Mouse (Mus musculus): ENCODE data around the gene Flot1.
"Not testable (repeated sequence)": the region's sequence is repeated elsewhere in the genome, so short reads cannot be mapped to it uniquely, and the experiment has no call there.

Gene Flot1

DNA sequence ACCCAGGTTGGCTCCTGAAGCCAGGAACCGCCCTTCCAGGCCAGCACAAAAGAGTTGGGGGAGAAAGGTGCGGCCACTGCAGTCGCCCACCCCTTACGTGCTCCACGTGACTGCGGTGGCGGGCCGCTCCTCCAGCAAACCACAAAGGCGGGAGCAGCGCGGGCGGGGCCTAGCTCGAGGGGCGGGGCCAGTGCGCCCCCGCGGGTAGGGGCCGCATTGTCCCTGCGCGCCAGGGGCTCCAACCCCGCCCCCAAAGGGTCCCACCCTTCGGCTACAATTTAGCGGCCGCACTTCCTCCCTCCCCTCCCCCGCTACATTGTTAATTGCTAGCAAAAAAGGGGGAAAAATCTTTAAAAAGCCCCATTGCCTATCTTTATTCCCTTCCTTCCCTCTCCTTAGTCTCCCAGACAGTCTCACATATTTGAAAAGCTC lies 14.0 kb downstream of the Flot1 start:
- peak; percentile 67 for DNase-seq (ENCODE audit: low read depth, low spot score)
- Histone ChIP-seq H3K36me3 (ENCODE audit: control insufficient read depth, insufficient read depth, low read length, poor library complexity, severe bottlenecking) (peaks cover 15% of the 10 kb centered on the region), H3K27me3 (ENCODE audit: control insufficient read depth, insufficient read depth, low read length, poor library complexity, severe bottlenecking) (no peaks in the 10 kb centered on the region)

DNA sequence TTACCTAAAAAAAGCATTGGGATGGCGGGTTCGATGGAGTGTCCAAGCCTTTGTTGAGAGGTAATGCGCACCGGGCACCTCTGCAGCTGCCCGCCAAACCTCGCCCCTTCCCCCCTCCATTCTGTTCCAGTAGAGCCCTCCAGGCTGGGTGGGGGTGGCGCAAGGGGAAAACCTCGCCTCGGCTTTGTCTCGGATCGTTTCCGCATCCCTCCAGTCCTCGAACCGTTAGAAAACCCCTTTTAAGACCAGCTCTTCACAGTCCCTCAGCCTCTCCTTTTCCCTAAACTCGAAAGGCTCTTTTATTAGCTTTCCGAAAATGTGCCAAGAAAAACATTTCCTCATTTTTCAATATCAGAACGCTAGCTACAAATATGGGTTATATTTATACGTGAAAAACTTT lies 14.5 kb downstream of the Flot1 start:
- peak; percentile 46 for DNase-seq (ENCODE audit: low read depth, low spot score)
- H3K36me3 ChIP-seq (ENCODE audit: control insufficient read depth, insufficient read depth, low read length, poor library complexity, severe bottlenecking) = peaks cover 15% of the 10 kb centered on the region
- H3K27me3 ChIP-seq (ENCODE audit: control insufficient read depth, insufficient read depth, low read length, poor library complexity, severe bottlenecking) = no peaks in the 10 kb centered on the region

DNA sequence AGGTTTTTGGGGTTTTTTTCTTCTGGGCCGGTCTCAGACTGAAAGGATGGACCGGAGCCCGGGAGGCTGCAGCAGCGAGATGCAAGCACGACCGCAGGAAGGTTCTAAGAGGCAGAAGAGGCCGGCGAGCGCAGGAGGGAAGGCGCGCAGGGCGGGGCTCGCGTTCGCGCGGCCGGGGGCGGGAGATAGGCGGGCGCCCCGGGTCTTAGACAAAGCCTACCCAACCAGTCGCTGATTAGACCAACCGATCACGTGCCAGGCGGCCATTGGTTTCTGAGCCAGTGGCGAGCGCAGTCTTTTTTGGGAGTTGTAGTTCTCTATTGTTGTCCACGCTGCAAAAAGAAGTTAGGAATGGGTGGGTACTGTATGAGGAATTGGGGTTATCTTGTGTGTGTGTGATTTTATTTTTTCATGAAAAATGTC lies 15.1 kb downstream of the Flot1 start, which contains the start of gene Tubb5:
Gene Tubb5, minus strand, starts transcription at position 185 of the 423 bp plus-strand sequence.
- H3K36me3 ChIP-seq (ENCODE audit: control insufficient read depth, insufficient read depth, low read length, poor library complexity, severe bottlenecking) = peaks cover 13% of the 10 kb centered on the region
- no peaks in the 10 kb centered on the region for H3K27me3 ChIP-seq (ENCODE audit: control insufficient read depth, insufficient read depth, low read length, poor library complexity, severe bottlenecking)
- peak; percentile 92 for DNase-seq (ENCODE audit: low read depth, low spot score)

DNA sequence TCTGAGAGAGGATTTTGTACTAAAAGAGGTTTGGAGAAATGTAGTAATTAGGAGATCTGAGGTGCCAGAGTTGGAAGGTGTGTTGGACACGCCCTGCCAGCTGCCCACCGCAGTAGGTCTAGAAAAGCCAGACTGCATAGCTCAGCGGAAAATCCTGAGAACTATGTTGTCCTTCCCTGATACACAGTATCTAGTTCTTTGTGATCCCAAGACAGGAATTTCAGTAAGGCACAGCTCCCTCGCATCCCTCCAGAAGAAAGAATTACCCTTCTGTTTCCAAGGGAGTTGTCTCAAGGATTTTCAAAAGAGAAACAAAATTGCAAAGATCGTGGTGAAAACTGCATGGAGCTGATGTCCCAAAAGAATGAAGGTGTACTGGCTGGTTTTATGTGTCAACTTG lies 15.5 kb downstream of the Flot1 start:
- no peak for DNase-seq (ENCODE audit: low read depth, low spot score)
- Histone ChIP-seq H3K36me3 (ENCODE audit: control insufficient read depth, insufficient read depth, low read length, poor library complexity, severe bottlenecking) (peaks cover 12% of the 10 kb centered on the region), H3K27me3 (ENCODE audit: control insufficient read depth, insufficient read depth, low read length, poor library complexity, severe bottlenecking) (no peaks in the 10 kb centered on the region)

DNA sequence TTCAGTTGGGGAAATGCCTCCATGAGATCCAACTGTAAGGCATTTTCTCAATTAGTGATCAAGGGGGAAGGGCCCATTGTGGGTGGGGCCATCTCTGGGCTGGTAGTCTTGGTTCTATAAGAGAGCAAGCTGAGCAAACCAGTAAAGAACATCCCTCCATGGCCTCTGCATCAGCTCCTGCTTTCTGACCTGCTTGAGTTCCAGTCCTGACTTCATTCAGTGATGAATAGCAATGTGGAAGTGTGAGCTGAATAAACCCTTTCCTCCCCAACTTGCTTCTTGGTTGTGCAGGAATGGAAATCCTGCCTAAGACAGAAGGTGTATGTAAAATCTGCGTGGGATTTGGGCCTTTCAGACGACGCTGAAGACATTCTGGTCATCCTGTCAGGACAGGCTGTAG lies 16.0 kb downstream of the Flot1 start:
- not testable (repeated sequence) for H3K27me3 ChIP-seq (ENCODE audit: control insufficient read depth, insufficient read depth, low read length, poor library complexity, severe bottlenecking); DNase-seq (ENCODE audit: low read depth, low spot score)
- peaks cover 10% of the 10 kb centered on the region for H3K36me3 ChIP-seq (ENCODE audit: control insufficient read depth, insufficient read depth, low read length, poor library complexity, severe bottlenecking)

DNA sequence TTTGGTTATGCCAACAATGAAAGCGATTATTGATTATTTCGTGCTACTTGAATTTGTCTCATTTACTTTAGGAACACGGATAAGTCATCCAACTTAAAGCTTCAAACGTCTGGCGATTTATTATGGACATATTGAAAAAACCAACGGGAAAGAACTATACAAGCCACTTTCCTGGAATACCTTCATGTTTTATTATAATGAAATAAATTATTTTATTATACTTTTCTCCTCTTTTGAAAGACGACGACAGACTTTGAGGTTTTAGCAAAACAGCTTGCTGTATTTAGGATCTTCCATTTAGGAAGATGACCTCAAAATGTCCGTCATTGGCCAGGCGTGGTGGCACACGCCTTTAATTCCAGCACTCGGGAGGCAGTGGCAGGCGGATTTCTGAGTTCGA lies 17.5 kb downstream of the Flot1 start:
- Histone ChIP-seq H3K27me3 (ENCODE audit: control insufficient read depth, insufficient read depth, low read length, poor library complexity, severe bottlenecking) (no peaks in the 10 kb centered on the region), H3K36me3 (ENCODE audit: control insufficient read depth, insufficient read depth, low read length, poor library complexity, severe bottlenecking) (peaks cover 9% of the 10 kb centered on the region)
- DNase-seq (ENCODE audit: low read depth, low spot score) = no peak

DNA sequence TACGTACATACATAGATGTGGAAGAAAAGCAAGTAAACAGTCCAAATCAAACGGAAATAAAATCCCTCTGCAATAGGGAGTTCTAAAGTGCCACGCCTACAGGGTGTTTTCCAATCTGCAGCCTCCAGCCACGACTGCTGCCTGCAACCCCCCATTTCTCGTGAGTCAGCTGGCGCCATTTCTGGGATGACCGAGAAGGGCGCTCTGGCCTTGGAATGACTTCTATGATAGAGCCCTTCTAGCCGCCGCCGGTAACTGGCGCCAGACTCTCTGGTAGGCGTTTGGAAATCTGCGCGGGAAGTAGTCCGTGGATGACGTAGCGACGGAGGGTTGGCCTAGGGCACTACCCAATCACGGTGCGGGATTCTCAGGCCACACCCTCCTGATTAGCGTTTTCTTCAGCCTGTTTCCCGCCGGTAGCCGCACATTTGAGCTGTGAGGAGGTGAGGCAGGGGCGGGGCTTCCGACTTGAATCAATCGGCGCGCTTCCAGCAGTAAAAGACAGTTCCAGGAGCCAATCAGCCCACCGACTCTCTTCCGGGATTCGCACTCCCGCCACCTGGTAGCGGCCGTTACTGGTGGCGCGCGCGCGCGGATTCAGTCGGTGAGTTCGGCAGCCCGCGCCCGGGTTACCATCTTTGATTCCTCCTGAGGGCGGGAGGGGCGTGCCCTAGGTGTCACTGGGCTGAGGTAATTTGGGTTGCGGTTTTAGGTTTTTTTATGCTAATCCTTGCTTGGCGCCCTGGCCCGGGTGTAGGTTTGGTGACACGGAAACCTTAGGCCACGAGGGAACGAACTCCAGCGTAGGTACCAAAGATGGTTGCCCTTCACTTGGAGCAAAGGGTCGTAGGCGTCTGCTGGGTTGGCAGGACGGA lies 18.3 kb downstream of the Flot1 start, which contains the start of gene Mdc1:
Gene Mdc1, plus strand, starts transcription at position 440 of the 875 bp plus-strand sequence.
- peaks cover 11% of the 10 kb centered on the region for H3K36me3 ChIP-seq (ENCODE audit: control insufficient read depth, insufficient read depth, low read length, poor library complexity, severe bottlenecking)
- peak; percentile 100 for DNase-seq (ENCODE audit: low read depth, low spot score)
- H3K27me3 ChIP-seq (ENCODE audit: control insufficient read depth, insufficient read depth, low read length, poor library complexity, severe bottlenecking) = no peaks in the 10 kb centered on the region

DNA sequence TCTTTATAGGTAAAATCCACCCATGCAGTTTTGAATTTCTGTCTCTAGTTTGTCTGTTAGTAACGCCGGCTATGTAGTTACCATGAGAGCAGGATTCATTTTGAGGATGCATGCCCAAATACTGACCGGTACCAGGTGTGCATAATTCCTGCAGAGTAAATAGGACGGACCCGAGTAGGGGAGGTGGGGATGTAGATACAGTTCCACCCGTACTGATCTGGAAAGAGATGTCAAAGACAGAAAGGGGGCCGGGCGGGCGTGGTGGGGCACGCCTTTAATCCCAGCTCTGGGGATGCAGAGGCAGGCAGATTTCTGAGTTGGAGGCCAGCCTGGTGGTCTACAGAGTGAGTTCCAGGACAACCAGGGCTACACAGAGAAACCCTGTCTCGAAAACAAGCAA lies 19.0 kb downstream of the Flot1 start:
- Histone ChIP-seq H3K36me3 (ENCODE audit: control insufficient read depth, insufficient read depth, low read length, poor library complexity, severe bottlenecking) (peaks cover 11% of the 10 kb centered on the region), H3K27me3 (ENCODE audit: control insufficient read depth, insufficient read depth, low read length, poor library complexity, severe bottlenecking) (no peaks in the 10 kb centered on the region)
- no peak for DNase-seq (ENCODE audit: low read depth, low spot score)

DNA sequence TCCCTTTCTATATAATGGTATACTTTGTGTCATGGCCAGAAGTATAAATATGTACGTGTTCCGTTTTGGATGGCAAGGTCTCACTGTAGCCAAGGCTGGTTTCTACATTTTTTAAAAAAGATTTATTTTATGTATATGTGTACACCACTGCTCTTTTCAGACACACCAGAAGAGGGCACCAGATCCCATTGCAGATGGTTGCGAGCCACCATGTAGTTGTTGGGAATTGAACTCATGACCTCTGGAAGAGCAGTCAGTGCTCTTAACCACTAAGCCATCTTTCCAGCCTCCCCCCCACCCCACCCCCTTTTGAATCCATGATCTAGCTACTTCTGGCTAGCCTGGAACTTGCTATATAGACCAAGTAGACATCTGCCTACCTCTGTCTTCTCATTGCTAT lies 20.5 kb downstream of the Flot1 start:
- Histone ChIP-seq H3K27me3 (ENCODE audit: control insufficient read depth, insufficient read depth, low read length, poor library complexity, severe bottlenecking) (no peaks in the 10 kb centered on the region), H3K36me3 (ENCODE audit: control insufficient read depth, insufficient read depth, low read length, poor library complexity, severe bottlenecking) (peaks cover 11% of the 10 kb centered on the region)
- peak; percentile 29 for DNase-seq (ENCODE audit: low read depth, low spot score)

DNA sequence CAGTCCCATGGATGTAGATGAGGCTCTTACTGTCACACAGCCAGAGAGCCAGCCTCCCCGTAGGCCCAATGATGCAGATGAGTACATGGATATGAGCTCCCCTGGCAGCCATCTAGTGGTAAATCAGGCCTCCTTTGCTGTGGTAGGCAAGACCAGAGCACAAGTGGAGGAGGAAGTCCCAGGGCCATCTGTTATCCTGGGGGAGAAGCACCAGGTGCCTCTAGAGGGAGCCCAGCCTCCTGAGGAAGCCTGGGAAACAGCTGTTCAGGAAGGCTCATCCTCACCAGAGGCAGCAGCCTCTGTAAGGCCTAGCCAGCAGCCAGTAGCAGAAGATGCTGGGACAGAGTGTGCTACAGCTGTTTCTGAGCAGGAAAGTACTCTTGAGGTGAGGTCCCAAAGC lies 25.1 kb downstream of the Flot1 start:
- Histone ChIP-seq H3K36me3 (ENCODE audit: control insufficient read depth, insufficient read depth, low read length, poor library complexity, severe bottlenecking) (peaks cover 18% of the 10 kb centered on the region), H3K27me3 (ENCODE audit: control insufficient read depth, insufficient read depth, low read length, poor library complexity, severe bottlenecking) (no peaks in the 10 kb centered on the region)
- DNase-seq (ENCODE audit: low read depth, low spot score) = no peak

DNA sequence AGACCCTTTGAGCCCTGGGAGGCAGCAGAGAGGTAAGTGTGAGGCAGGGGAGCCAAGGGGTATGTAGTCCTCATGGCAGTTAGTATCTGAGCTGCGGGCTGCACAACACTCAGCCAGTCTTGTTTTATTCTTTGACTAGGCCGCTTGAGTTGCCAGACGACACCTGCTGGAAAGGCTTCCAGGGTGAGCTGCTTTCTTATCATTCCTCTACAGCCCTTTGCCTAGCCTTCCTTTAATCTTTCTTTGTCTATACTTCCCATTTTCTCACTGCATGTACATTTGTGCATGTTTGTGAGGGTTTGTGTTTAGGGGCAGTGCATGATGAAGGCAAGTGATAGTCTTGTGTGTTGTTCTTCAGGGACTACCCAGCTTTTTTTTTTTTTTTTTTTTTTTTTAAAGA lies 27.9 kb downstream of the Flot1 start:
- no peak for DNase-seq (ENCODE audit: low read depth, low spot score)
- no peaks in the 10 kb centered on the region for H3K27me3 ChIP-seq (ENCODE audit: control insufficient read depth, insufficient read depth, low read length, poor library complexity, severe bottlenecking)

DNA sequence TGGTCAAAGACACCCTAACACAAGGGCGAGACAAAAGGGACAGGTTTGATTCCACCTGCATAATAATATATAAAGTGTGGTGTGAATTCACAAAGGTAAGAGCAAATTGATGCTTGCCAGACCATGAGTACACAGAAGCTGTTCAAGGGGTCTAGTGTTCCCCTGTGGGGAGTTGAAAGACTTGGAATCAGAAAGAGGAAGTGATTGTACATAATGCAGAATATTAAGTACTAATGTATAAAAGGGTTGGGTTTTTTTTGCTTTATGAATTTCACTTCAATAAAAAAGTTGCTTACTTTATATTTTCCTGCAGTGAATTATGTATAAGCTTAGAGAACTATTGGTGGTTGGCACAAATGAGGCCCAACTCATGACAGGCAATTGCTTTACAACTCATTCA lies 36.3 kb downstream of the Flot1 start:
- DNase-seq (ENCODE audit: low read depth, low spot score) = no peak
- H3K27me3 ChIP-seq (ENCODE audit: control insufficient read depth, insufficient read depth, low read length, poor library complexity, severe bottlenecking) = no peaks in the 10 kb centered on the region
- H3K36me3 ChIP-seq (ENCODE audit: control insufficient read depth, insufficient read depth, low read length, poor library complexity, severe bottlenecking) = peaks cover 2% of the 10 kb centered on the region; the same call in 1 of the 2 replicates

More for the DNA sequence above, 27.9 kb downstream of the Flot1 start:
- H3K36me3 ChIP-seq (ENCODE audit: control insufficient read depth, insufficient read depth, low read length, poor library complexity, severe bottlenecking) = peaks cover 13% of the 10 kb centered on the region

DNA sequence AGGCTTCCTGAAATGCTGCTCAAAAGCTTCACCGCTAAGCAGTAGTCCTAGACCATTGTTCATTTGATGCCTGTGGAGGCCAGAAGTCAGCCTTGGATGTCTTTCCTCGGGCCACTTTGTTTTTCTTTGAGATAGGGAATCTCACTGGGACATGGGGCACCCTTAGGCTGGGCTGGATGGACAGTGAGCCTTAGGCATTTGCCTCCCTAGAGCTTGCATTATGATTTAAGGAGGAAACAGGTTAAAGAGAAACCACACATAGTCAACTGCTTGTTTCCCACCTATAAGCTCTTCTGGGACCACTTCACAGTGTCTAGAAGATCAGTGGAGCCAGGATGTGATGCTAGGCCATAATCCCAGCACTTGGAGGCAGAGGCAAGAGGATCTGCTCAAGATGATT lies 36.8 kb downstream of the Flot1 start:
- no peaks in the 10 kb centered on the region; the same call in 1 of the 2 replicates for H3K36me3 ChIP-seq (ENCODE audit: control insufficient read depth, insufficient read depth, low read length, poor library complexity, severe bottlenecking)
- no peaks in the 10 kb centered on the region for H3K27me3 ChIP-seq (ENCODE audit: control insufficient read depth, insufficient read depth, low read length, poor library complexity, severe bottlenecking)
- DNase-seq (ENCODE audit: low read depth, low spot score) = no peak

DNA sequence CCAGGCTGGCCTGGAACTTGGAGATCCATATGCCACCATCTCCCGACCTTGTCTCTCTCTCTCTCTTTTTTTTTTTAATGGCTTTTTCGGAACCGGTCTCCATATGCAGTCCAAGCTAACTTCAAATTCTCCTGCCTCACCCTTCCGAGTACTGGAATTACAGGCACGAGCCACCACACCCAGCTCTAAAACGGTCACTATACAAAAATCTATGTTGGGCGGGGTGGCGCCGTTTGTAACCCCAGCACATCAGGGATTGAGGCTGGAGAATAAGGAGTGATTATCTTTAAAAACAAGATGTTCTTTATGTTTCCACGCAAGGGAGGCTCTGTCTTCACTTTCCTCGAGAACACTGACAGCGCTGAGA lies 37.8 kb downstream of the Flot1 start:
- Histone ChIP-seq H3K36me3 (ENCODE audit: control insufficient read depth, insufficient read depth, low read length, poor library complexity, severe bottlenecking) (no peaks in the 10 kb centered on the region; the same call in 1 of the 2 replicates), H3K27me3 (ENCODE audit: control insufficient read depth, insufficient read depth, low read length, poor library complexity, severe bottlenecking) (no peaks in the 10 kb centered on the region)
- DNase-seq (ENCODE audit: low read depth, low spot score) = no peak

DNA sequence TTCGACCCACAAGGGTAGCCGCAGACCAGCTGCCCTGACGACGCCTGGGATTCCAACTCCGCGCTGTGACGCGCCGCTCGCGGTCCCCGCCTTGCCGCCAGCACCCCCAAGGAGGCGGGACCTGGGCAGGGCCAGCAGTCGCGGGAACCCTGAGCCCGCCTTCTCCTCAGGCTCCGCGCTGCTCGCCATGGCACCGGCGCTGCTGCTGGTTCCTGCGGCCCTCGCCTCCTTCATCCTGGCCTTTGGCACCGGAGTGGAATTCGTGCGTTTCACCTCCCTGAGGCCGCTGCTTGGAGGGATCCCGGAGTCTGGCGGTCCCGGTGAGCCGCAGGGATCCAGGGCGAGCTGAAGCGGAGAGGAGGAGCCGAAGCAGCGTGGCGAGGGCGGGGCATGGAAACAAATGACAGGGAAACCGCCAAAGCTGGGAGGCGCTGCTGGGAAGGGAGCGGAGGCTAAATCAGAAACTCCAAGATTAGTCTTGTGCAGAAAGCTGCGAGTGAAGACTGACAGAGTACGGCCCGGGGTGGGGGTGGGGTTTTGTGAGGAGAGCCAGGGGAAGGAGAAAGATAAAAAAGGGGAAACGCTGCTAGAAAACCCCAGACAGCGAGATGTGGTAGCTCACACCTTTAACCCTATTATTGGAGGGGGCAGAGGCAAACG lies 38.3 kb downstream of the Flot1 start, which contains the start of gene Nrm:
Gene Nrm, plus strand, starts transcription at position 121 of the 660 bp plus-strand sequence.
- Histone ChIP-seq H3K27me3 (ENCODE audit: control insufficient read depth, insufficient read depth, low read length, poor library complexity, severe bottlenecking) (no peaks in the 10 kb centered on the region), H3K36me3 (ENCODE audit: control insufficient read depth, insufficient read depth, low read length, poor library complexity, severe bottlenecking) (no peaks in the 10 kb centered on the region; the same call in 1 of the 2 replicates)
- DNase-seq (ENCODE audit: low read depth, low spot score) = peak; percentile 84

Data from splenic B cell, adult 2 months (primary cell).